Mouse (Mus musculus) spleen, adult 2 months (tissue): ENCODE results near the gene Dcdc2c.

Experiments
- CTCF ChIP-seq: fragments of 200-500 bp; IDR thresholded peaks from 2 replicates; pipeline ENCODE4 v1.5.1; 2011; ENCODE audit warnings: mild to moderate bottlenecking, inconsistent platforms; ENCODE audit not compliant: insufficient read depth, insufficient read length, insufficient replicate concordance; ENCODE audit errors: extremely low read depth
- POLR2A ChIP-seq: fragments of 200-500 bp; IDR thresholded peaks from 2 replicates; pipeline ENCODE4 v1.6.1; 2011; ENCODE audit warnings: low read depth, low read length, inconsistent platforms

GRCm38 (mm10) chr12:28514264-28514775, 37.9 kb downstream of the Dcdc2c start:
- TF ChIP-seq POLR2A (no peak), CTCF (no peak)
